Mouse (Mus musculus): ENCODE measurements at regions not wholly inside any gene's neighbourhood (a gene's known extent, or its start where the extent isn't known, plus 50 kb on each side); places are given as distances from the start of the nearest gene placed in this dataset.
A peak's percentile ranks its signal among the peaks of the same experiment; 100 is the strongest.

DNA sequence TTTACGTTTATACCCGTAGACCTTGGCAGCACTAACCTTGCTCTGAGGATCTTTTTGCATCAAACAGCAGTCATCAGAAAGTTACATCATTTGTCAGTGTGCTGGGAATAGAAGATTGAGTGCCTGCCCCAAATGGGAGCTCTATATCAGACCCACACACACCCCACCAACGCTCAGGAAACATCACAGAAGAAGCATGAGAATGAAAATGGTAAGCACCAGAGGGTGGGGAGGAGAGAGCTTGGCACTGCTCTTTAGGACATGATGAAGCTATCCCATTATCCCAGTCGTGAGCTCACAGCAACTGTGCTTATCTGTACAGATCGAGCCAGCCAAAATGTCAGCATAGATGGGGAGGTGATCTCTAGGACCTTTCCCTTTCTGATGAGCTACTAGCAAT, 172.5 kb upstream of the Castor2 start:
- H3K9me3 ChIP-seq (replicated peaks; ENCODE audit: control insufficient read depth, low read length): no peaks in the 10 kb centered on the region
- no peak overlapping the region for H3K4me3 ChIP-seq (ENCODE audit: low read depth, low read length)
- H3K27ac ChIP-seq (replicated peaks; ENCODE audit: low read depth, low read length): no peak overlapping the region
- 88% methylated on average over 5 of the region's 5 CpGs for WGBS
- H3K36me3 ChIP-seq (replicated peaks; ENCODE audit: control insufficient read depth, insufficient read depth, low read depth, low read length): no peaks in the 10 kb centered on the region
- no peak for ATAC-seq (replicated peaks; ENCODE audit: insufficient number of reproducible peaks, low FRiP score, low TSS enrichment, low read depth)
- H3K27me3 ChIP-seq (ENCODE audit: control insufficient read depth, insufficient read depth, low read length): no peaks in the 10 kb centered on the region
- no peak overlapping the region for H3K9ac ChIP-seq (replicated peaks; ENCODE audit: low read length)
- H3K4me2 ChIP-seq (ENCODE audit: low read depth, low read length): no peak overlapping the region
- DNase-seq (ENCODE audit: low spot score): no peak
- no peaks in the 10 kb centered on the region for H3K4me1 ChIP-seq (ENCODE audit: control insufficient read depth, insufficient read depth, low read length)

DNA sequence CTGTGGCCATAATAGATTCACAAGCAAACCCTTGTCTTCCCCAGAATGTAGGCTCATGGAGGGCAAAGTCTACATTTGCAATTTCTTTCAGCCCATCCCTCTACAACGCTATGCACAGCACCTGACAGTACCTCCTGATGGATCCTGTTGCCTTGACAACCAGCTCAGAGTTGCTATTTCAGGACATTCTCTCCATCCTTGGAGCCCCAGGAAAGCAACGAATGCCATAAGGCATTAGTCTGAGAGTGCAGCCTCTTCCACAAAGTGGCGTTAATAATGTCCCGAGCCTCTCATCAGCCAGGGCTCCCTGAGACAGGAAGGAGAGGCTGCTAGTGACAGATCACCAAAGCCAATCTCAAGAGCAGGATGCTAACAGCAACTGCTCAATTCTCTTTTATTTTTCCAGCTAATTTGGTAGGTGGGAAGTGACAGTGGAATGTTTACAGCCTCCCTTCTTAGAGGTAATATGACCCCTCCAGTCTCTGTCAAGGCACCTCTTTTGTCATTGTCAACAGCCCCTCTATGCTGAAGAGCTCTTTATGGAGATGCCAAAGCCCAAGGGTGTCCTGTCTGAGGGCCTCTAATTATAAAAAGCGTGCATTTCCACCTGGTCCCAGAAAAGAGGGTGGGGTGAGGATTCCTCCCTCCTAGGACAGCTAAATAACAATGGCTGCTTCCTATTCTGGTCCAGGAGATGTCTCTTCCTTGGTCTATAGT, 174.2 kb upstream of the Castor2 start:
- H3K36me3 ChIP-seq (replicated peaks; ENCODE audit: control insufficient read depth, insufficient read depth, low read depth, low read length): no peaks in the 10 kb centered on the region
- H3K4me2 ChIP-seq (ENCODE audit: low read depth, low read length): no peak overlapping the region
- H3K9ac ChIP-seq (replicated peaks; ENCODE audit: low read length): no peak overlapping the region; the same call in 1 of the 2 replicates
- no peak overlapping the region for H3K27ac ChIP-seq (replicated peaks; ENCODE audit: low read depth, low read length)
- no peaks in the 10 kb centered on the region for H3K9me3 ChIP-seq (replicated peaks; ENCODE audit: control insufficient read depth, low read length)
- no peaks in the 10 kb centered on the region for H3K4me1 ChIP-seq (ENCODE audit: control insufficient read depth, insufficient read depth, low read length)
- no peak for ATAC-seq (replicated peaks; ENCODE audit: insufficient number of reproducible peaks, low FRiP score, low TSS enrichment, low read depth)
- WGBS: 50% methylated on average over 5 of the region's 5 CpGs
- DNase-seq (ENCODE audit: low spot score): no peak
- no peak overlapping the region for H3K4me3 ChIP-seq (ENCODE audit: low read depth, low read length)
- H3K27me3 ChIP-seq (ENCODE audit: control insufficient read depth, insufficient read depth, low read length): no peaks in the 10 kb centered on the region

DNA sequence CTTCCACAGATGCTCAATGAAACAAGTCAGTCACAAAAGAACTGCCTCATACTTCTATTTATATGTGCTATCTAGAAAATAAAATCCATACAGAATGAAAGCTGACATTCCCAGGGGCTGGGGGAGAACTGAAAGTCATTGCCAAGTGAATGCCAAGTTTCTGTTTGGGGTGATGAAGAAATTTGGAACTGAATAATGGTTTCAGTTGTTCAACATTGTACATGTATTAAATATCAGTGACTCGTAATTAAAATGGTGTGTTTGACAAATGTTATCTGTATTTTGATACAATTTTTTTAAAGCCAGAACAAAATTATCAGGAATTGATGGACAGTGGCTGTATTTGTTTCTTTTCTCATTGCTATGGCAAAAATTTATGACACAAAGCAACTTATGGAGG, 177.3 kb upstream of the Castor2 start:
- no peaks in the 10 kb centered on the region for H3K9me3 ChIP-seq (replicated peaks; ENCODE audit: control insufficient read depth, low read length)
- ATAC-seq (replicated peaks; ENCODE audit: insufficient number of reproducible peaks, low FRiP score, low TSS enrichment, low read depth) (no peak), DNase-seq (ENCODE audit: low spot score) (no peak)
- no peak overlapping the region for H3K27ac ChIP-seq (replicated peaks; ENCODE audit: low read depth, low read length)
- no peak overlapping the region for H3K4me2 ChIP-seq (ENCODE audit: low read depth, low read length)
- H3K9ac ChIP-seq (replicated peaks; ENCODE audit: low read length): no peak overlapping the region
- H3K27me3 ChIP-seq (ENCODE audit: control insufficient read depth, insufficient read depth, low read length): no peaks in the 10 kb centered on the region
- H3K36me3 ChIP-seq (replicated peaks; ENCODE audit: control insufficient read depth, insufficient read depth, low read depth, low read length): no peaks in the 10 kb centered on the region
- H3K4me3 ChIP-seq (ENCODE audit: low read depth, low read length): no peak overlapping the region
- no peaks in the 10 kb centered on the region for H3K4me1 ChIP-seq (ENCODE audit: control insufficient read depth, insufficient read depth, low read length)
- WGBS: 89% methylated on average over 1 of the region's 1 CpGs

DNA sequence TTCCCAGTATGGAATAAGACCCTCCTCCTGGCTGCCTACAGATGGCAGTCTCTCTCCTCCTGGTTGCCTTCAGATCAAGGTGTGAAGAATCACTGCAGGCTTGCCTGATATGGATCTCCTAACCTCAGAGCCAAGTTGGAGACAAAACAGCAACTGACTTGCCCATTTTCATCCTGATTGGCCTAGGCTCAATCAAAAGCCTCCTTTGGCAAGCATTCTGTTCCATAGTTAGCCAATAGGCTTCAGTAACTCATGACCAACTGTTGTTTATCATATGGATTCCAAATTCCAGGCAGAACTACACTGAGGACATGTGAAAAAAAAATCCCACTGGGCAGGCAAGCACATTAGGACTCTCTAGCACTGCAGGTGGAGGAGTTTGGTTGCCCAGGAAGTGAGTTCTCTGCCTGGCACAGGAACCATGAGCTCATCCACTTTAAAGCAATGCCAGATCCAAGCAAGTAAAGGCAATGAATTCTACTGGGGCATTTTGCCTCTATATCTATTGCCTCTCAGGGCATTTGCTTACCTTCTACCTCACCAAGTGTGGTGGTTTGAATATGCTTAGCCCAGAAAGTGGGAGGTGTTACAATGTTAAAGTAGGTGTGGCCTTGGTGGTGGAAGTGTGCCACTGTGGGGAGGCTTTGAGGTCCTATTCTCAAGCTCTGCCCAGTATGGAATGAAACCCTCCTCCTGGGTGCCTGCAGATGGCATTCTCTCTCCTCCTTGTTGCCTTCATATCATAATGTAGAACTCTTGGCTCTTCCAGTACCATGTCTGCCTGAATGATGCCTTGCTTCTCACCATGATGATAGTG, 183.6 kb upstream of the Castor2 start:
- Histone ChIP-seq H3K9ac (replicated peaks; ENCODE audit: low read length) (no peak overlapping the region), H3K4me1 (ENCODE audit: control insufficient read depth, insufficient read depth, low read length) (no peaks in the 10 kb centered on the region), H3K27ac (replicated peaks; ENCODE audit: low read depth, low read length) (no peak overlapping the region), H3K4me2 (ENCODE audit: low read depth, low read length) (no peak overlapping the region), H3K4me3 (ENCODE audit: low read depth, low read length) (no peak overlapping the region), H3K27me3 (ENCODE audit: control insufficient read depth, insufficient read depth, low read length) (no peaks in the 10 kb centered on the region), H3K36me3 (replicated peaks; ENCODE audit: control insufficient read depth, insufficient read depth, low read depth, low read length) (no peaks in the 10 kb centered on the region), H3K9me3 (replicated peaks; ENCODE audit: control insufficient read depth, low read length) (no peaks in the 10 kb centered on the region)
- ATAC-seq (replicated peaks; ENCODE audit: insufficient number of reproducible peaks, low FRiP score, low TSS enrichment, low read depth): no peak
- no peak for DNase-seq (ENCODE audit: low spot score)

DNA sequence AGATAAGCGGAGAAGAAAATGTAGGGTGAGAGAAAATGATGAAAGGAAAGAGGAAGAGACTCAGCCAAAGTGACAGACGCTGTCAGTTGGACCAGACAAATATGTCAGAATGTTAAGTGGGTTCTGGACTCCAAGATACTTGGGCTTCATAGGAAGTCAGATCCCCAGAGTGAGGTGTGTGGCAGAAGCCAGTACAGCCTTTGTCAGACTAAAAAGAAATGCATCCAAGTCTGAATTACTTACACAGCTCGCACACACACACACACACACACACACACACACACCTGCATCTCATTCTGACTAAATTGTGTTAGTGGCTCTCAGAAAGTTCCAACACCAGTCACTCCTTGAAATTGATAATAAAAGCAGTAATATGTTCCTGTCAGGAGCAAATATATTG, 192.1 kb upstream of the Castor2 start:
- H3K4me1 ChIP-seq (ENCODE audit: control insufficient read depth, insufficient read depth, low read length): no peaks in the 10 kb centered on the region
- H3K9ac ChIP-seq (replicated peaks; ENCODE audit: low read length): no peak overlapping the region
- H3K9me3 ChIP-seq (replicated peaks; ENCODE audit: control insufficient read depth, low read length): no peaks in the 10 kb centered on the region
- H3K36me3 ChIP-seq (replicated peaks; ENCODE audit: control insufficient read depth, insufficient read depth, low read depth, low read length): no peaks in the 10 kb centered on the region
- no peak overlapping the region for H3K4me2 ChIP-seq (ENCODE audit: low read depth, low read length)
- H3K27me3 ChIP-seq (ENCODE audit: control insufficient read depth, insufficient read depth, low read length): no peaks in the 10 kb centered on the region
- DNase-seq (ENCODE audit: low spot score): no peak
- H3K4me3 ChIP-seq (ENCODE audit: low read depth, low read length): no peak overlapping the region
- H3K27ac ChIP-seq (replicated peaks; ENCODE audit: low read depth, low read length): no peak overlapping the region
- no peak for ATAC-seq (replicated peaks; ENCODE audit: insufficient number of reproducible peaks, low FRiP score, low TSS enrichment, low read depth)
- 85% methylated on average over 3 of the region's 3 CpGs for WGBS

DNA sequence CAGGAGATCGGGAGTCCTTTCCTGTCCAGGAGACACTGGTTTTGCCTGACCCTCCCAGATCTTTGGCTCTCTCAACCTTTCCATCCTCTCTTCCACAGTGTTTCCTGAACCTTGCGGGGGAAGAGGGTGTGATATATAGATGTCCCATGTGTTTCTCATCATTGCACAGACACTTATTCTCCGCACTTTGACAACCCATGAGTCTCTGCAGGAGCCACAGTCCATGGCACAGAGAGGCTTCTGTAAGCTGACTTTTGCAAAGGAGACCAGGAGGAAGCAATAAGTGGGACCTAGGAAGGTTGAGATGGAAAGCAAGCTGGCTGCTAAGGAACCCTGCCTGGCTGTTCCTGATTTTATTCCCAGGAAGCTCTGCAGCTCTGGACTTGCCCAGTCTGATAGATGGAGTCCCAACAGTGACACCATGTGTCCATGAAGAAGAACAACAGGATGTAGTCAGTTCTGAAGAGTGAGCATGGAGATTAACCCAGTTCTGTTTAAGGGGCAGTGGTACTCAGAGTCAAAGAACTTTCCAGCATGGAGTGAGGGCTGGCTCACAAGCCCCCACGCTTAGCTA, 201.4 kb upstream of the Castor2 start:
- no peak for ATAC-seq (replicated peaks; ENCODE audit: insufficient number of reproducible peaks, low FRiP score, low TSS enrichment, low read depth)
- 65% methylated on average over 4 of the region's 4 CpGs for WGBS
- no peaks in the 10 kb centered on the region for H3K36me3 ChIP-seq (replicated peaks; ENCODE audit: control insufficient read depth, insufficient read depth, low read depth, low read length)
- no peaks in the 10 kb centered on the region for H3K4me1 ChIP-seq (ENCODE audit: control insufficient read depth, insufficient read depth, low read length)
- no peak overlapping the region for H3K4me3 ChIP-seq (ENCODE audit: low read depth, low read length)
- peak; percentile 68 for DNase-seq (ENCODE audit: low spot score)
- no peaks in the 10 kb centered on the region for H3K9me3 ChIP-seq (replicated peaks; ENCODE audit: control insufficient read depth, low read length)
- no peak overlapping the region for H3K4me2 ChIP-seq (ENCODE audit: low read depth, low read length)
- H3K27me3 ChIP-seq (ENCODE audit: control insufficient read depth, insufficient read depth, low read length): no peaks in the 10 kb centered on the region
- H3K9ac ChIP-seq (replicated peaks; ENCODE audit: low read length): no peak overlapping the region
- no peak overlapping the region for H3K27ac ChIP-seq (replicated peaks; ENCODE audit: low read depth, low read length)

DNA sequence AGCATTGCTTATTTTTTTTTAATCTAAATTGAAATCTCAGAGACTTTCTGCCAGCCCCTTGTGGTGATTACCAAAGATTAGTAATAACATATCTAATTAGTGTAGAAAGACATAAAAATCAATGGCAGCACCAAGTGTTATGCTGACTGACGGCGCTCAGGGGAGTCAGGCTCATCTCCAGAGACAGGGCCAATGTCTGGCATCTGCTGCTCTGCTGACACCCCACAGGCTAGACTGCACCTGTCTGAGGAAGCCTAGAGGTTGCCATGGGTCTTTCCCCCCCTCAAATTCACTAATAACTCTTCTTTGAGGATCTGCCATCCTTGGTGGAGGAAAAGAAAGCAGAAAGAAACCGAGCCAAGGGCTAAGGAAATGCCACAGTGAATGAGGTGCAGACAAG, 208.8 kb upstream of the Castor2 start:
- DNase-seq (ENCODE audit: low spot score) (no peak), ATAC-seq (replicated peaks; ENCODE audit: insufficient number of reproducible peaks, low FRiP score, low TSS enrichment, low read depth) (no peak)
- Histone ChIP-seq H3K9ac (replicated peaks; ENCODE audit: low read length) (no peak overlapping the region), H3K4me1 (ENCODE audit: control insufficient read depth, insufficient read depth, low read length) (no peaks in the 10 kb centered on the region), H3K4me2 (ENCODE audit: low read depth, low read length) (no peak overlapping the region), H3K36me3 (replicated peaks; ENCODE audit: control insufficient read depth, insufficient read depth, low read depth, low read length) (no peaks in the 10 kb centered on the region), H3K9me3 (replicated peaks; ENCODE audit: control insufficient read depth, low read length) (no peaks in the 10 kb centered on the region), H3K4me3 (ENCODE audit: low read depth, low read length) (no peak overlapping the region), H3K27ac (replicated peaks; ENCODE audit: low read depth, low read length) (no peak overlapping the region), H3K27me3 (ENCODE audit: control insufficient read depth, insufficient read depth, low read length) (no peaks in the 10 kb centered on the region)
- WGBS: 73% methylated on average over 3 of the region's 3 CpGs

DNA sequence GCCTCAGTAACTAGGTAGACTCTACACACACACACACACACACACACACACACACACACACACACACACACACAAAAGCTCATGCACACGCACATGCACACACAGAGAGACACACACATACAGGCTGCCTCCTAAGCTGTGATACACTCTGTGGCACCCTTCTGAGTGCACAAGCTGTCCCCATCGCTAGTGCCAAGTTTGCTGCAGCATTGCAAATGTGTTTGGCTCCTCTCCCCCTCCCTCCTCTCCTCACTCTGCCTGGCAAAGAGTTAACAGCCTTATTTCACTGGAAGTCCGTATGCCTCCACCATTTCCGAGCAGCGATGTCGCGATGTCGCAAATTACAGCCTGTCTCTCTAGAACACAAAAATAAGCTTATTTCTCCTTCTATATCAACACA, 209.7 kb upstream of the Castor2 start:
- no peak overlapping the region for H3K4me3 ChIP-seq (ENCODE audit: low read depth, low read length)
- H3K9me3 ChIP-seq (replicated peaks; ENCODE audit: control insufficient read depth, low read length): no peaks in the 10 kb centered on the region
- 85% methylated on average over 8 of the region's 8 CpGs for WGBS
- H3K36me3 ChIP-seq (replicated peaks; ENCODE audit: control insufficient read depth, insufficient read depth, low read depth, low read length): no peaks in the 10 kb centered on the region
- ATAC-seq (replicated peaks; ENCODE audit: insufficient number of reproducible peaks, low FRiP score, low TSS enrichment, low read depth) (no peak), DNase-seq (ENCODE audit: low spot score) (no peak)
- H3K27ac ChIP-seq (replicated peaks; ENCODE audit: low read depth, low read length): no peak overlapping the region
- H3K27me3 ChIP-seq (ENCODE audit: control insufficient read depth, insufficient read depth, low read length): no peaks in the 10 kb centered on the region
- H3K4me1 ChIP-seq (ENCODE audit: control insufficient read depth, insufficient read depth, low read length): peaks cover 3% of the 10 kb centered on the region
- H3K4me2 ChIP-seq (ENCODE audit: low read depth, low read length): no peak overlapping the region
- no peak overlapping the region for H3K9ac ChIP-seq (replicated peaks; ENCODE audit: low read length)
